Mouse (Mus musculus): Measurements from ENCODE around the gene G6pc3.

DNA sequence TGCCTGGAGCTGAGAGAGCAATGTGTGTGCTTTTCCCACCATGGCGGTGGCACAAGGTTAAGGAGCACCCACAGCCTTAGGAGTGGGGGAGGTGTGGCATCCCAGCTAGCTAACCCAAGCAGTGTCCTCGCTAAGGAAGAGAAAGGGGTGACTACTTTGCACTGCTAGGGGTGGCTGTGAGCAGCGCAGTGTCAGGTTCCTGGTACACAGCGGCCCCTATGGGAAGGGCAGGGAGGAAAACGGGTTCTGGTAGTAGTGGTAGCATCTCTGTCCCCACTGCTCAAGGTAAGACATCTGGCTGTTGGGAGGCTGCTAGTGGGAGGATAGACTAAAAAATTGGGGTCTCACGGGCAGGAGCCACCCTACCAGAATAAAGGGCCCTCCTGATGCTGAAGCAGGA, 8.8 kb downstream of the G6pc3 start:
- no peak for TF ChIP-seq CTCF (IDR thresholded peaks at IDR 0.05; ENCODE audit: insufficient read depth, low read depth, low read length)
- TF ChIP-seq POLR2A (IDR thresholded peaks at IDR 0.05; ENCODE audit: insufficient read depth, low read depth, low read length) = no peak
